Mouse (Mus musculus) cerebellum, adult (tissue): ENCODE measurements at regions not wholly inside any gene's neighbourhood (a gene's known extent, or its start where the extent isn't known, plus 50 kb on each side); places are given as distances from the start of the nearest gene placed in this dataset.

Experiments used
- ATAC-seq: cut with Nextera tagmentation; 2 replicates; pipeline ENCODE4 v1.9.2; 2017; ENCODE audit warnings: mild to moderate bottlenecking, moderate library complexity, mixed read lengths; ENCODE audit not compliant: insufficient number of reproducible peaks, low FRiP score, low TSS enrichment

DNA sequence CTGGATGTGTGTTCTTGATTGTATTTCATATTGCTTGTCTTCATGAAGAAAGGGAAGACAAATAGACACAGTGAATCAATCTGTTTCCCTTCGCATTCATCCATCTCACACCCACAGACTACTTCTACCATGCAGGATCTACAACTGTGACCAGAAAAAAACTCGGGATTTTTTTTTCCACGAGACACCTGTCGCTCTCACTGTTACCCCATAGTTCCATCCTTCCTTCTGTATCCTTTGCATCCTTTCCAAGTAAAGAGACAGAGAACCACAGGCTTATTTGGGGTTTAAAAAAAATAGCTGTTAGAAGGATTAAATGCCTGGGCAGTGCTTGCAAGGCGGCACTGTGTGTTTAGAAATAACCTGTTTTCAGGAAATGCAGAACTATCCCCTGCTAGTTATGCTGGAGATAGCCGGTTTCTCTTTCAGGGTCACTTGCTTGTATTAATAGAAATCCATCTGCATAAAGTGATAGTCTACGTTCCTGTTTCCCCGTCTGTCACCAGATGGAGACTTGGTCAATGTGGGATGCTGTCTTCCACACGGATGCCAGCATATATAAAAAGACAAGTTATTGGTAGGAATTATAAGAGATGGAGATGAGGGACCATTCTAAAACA is 144.2 kb upstream of the Stmnd1 start:
- ATAC-seq, result no peak

DNA sequence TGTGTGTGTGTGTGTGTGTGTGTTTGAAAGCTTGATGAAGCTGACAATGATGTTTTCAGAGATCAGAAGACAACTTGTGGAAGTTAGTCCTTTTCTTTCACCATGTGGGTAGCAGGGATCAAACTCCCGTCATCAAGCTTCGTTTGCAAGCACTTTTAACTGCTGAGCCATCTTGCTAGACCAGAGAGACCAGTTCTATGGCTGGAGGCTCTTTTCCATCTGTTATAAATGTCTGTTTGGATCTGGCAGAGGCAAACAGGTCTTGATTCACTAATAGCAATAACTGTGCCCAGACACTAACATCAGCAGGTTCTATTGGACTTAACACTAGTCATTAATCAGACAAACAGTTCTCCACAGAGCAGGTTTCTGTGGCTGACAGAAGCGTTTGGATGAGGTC is 150.1 kb upstream of the Stmnd1 start:
- ATAC-seq, result no peak

DNA sequence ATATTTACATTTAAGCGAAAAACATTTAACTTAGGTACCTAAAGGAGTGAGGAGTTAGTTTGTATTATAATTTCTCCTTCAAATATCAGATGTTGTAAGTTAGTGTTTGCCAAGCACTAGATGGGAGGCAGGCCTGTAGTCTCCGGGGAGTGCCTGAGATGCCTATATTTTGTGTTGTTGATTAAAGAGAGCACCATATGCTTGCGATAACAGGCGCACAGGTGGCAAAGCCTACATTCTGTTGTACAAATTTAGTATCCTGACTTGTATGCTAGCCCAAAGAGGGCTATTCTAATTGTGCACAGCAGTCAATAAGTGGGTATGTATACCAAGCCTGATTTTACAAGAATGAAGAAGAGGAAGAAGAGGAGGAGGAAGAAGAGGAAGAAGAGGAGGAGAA is 151.8 kb upstream of the Atxn1 start:
- no peak for ATAC-seq

DNA sequence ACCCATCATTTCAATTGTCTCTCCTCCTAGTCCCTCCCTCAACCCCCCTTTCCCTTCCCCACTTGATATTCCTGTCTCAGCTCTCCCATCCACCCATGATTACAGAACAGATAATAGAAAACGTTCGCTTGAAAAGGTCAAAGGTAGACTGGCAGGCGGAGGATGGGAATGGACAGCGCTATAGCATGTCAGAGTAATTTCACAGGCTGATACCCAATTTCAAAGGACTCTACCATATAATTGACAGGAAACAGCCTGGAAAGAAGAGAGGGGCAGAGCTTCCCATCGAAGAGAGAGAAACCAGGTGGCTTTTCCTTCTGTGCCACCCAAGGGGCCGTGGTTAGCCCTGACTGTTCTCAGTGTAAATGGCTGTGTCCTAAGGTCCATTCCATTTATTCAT is 140.2 kb upstream of the Atxn1 start:
- no peak for ATAC-seq

DNA sequence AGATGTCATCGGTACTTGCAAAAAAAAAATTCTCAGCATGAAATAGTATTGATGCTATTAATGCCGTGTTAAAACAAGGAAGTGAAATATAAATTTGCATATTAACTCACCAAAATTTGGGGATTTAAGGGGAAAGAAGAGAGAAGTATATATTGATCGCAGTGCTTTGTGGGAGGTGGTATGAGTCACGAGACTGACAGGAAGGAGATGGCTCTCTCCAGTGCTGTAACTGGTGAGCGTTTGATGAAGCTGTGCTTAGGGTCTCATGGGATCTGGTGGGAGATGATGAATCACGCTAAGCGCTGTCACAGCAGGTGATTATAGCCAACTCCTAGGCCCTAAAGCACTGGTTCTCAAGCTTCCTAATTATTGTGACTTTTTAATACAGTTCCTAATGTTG is 133.8 kb upstream of the Atxn1 start:
- no peak for ATAC-seq

DNA sequence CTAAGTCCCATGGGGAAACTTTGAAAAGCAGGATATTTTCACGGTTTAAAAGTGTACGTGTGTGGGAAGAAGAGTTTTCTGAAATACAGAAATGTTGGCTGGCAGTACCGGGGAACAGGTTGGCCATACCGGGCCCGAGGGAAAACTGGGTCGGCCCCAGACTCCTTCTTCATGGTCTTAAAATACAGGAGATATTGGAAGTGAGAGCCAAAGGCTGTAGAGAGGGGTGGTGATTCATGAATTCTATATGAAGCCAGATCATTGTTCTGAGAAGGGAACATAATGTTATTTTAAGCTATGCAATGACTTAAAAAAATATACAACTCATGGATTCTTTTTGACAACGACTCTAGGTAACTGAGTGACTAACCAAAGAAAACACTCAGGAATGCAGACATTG is 133.3 kb upstream of the Atxn1 start:
- no peak for ATAC-seq

DNA sequence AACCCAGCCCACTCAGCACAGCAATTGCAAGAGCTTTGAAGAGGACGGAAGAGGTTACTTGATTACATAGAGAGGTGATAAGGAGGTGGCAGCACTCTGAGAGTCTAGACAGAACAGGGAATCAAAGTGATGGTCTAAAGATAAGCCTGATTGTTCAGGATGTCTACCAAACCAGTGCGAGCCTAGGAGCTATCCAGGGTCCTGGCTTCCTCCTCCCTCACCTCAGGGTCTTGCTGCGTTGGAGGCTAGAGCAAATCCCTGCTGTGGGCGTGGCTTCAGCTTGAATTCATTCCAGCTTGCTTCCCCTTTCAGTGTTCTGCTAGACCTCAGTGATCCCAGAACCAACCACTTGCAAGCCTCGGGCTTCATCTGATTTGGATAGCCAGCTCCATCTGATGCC is 132.2 kb upstream of the Atxn1 start:
- ATAC-seq, result no peak

DNA sequence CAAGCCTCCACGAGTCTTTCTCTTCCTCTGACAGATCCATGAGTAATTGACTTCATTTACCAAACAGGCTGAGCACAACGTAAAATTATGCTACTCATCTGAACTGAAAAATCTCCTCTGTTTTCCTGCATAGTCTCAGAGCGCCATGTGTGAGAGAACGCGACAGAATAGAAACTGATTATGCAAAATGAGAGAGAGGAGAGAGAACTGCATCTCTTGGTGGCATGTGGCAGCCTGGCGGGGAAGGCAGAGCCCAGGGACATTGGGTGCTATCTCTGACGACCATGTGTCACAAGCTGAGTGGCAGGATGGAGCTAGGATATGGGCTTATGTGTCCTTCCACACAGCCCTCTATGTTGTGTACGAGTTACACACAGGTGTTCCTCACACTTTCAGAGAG is 131.6 kb upstream of the Atxn1 start:
- no peak for ATAC-seq

DNA sequence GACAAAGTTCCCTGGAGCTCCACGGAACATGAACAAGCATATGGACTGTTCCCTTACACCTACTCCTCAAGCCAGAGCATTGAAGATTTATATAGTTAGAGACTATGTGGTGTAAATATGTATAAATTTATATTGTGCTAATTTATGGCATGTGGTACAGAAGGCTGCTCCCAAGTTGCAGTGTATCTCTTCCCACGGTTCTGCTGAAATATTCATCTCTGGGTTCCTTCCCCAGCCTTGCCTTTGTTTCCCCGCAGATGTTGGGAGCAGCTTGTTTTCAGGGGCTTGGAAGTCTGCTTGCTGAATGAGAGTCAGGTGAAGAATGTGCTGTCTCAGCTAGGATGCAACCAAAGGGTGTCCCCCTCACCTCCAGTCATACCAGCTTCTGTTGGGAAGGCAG is 128.0 kb upstream of the Atxn1 start:
- no peak for ATAC-seq

DNA sequence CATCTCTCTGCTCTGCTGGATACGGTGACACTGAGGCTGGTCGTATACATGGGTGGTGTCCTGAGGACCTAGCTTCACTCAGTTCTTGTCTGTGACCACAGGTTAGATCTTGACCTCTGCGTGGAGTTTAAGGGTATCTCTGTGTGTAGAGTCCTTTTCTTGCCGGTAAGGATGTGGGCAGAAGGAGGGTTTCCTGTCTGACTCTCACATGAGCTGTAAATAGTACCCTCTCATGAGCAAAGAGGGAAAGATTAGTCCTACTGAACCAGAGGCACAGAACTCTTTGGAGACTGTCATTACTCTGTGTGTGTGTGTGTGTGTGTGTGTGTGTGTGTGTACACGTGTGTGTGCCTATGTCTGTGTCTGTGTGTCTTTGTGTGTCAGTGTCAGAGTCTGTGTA is 126.3 kb upstream of the Atxn1 start:
- ATAC-seq, result no peak

DNA sequence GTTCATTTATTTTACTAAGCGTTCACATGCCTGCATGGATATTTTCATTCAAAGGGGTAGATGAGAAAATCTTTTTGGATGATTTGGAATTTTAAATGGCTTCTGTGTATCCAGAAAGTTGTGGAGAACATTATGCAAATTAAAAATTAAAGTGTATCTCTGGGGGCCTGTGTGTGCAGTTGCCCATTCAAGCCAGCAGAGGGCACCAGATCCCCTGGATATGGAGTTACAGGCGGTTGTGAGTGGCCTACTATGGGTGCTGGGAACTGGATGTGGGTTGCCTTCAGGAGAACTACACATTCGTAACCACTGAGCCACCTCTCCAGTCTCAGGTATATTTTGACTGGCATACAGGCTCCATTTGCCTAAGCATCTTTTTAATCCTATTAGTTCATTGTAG is 123.4 kb upstream of the Atxn1 start:
- ATAC-seq, result no peak

DNA sequence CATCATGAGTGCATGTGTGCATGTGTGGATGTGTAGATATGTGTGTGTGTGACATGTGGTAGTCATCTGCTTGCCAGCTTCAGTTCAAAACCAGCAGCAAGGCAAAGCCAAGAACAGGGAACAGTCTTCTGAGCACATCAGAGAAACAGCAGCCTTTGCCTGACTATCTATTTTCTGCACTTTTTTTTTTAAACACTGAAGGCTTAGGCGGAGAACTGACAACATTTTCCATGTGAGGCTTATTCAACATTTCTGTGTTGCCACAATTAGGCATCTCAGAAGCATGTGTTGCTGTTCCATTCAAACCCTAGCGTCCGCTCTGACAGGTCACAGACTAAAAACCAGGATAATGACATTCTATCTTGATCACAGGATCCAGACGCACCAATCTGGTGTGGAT is 122.9 kb upstream of the Atxn1 start:
- no peak for ATAC-seq

DNA sequence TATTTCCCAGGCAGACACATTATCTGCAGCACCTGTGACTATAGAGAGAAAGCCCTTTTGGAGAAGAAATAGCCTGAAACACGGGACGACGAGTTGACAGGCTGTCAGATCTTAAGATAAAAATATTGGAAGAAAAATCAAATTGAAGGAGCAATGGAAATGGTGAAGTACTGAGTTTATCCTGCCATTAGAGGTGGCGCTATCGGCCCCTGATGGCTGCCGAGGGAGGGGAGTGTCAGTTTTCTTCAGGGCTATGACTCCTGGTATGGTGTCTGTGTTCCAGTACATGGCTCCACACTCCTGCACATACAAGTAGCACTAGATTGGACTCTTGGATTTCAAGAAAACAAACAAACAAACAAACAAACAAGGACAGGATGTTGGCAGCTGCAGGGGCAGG is 112.1 kb upstream of the Atxn1 start:
- no peak for ATAC-seq

DNA sequence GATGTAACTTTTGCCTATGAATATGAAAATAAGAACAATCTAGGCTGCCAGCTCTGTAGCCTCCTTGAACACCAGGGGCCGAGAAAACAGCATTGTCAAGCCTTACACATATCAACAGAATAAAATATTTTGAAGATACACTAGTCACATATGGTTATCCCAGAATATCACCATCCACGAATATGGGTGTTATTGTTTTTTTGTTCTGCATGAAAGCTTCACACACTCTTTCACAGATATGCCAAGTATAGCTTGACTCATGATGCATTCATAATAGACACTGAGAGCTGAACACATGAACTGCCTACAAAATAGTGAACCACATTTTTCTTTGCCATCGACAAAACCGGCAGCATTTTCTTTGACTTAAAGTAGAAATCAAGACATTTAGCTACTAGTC is 106.9 kb upstream of the Atxn1 start:
- no peak for ATAC-seq

DNA sequence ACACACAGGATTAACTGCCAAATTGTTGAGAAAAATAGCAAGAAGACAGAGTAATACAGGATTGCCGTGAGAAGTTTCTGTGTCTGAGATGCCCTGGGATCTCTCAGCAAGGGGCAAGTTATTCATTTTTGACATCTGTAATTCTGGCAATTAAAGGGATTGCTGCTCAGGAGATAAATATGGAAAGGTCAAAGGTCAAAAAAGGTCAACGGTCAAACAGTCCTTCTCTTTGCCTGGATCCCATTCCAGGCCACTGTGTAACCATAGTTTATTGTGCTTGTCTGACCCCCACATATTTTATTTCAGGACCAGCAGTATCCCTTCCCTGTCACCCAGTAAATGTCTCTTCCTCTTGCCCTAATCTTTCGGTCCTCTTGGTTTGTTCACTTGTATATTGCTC is 104.8 kb upstream of the Atxn1 start:
- no peak for ATAC-seq

DNA sequence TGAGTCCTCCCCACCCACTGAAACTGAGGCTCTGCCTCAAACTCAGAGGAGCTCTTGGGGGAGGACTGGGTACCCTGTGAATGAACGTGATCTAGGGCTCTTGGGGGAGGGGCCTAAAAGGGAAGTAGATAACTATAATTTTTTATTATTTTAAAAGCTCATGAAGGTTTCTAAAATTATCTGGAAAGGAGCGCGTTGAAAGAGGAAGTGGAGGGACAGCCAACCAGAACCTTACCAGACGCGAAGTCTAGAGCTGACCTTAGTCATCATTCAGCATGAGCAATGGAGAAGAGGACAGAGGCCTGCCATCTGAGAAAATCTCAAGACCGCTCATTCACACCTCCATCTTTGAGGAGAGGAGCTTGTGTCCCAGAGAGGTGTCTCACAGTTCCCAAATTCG is 98.0 kb upstream of the Atxn1 start:
- no peak for ATAC-seq

DNA sequence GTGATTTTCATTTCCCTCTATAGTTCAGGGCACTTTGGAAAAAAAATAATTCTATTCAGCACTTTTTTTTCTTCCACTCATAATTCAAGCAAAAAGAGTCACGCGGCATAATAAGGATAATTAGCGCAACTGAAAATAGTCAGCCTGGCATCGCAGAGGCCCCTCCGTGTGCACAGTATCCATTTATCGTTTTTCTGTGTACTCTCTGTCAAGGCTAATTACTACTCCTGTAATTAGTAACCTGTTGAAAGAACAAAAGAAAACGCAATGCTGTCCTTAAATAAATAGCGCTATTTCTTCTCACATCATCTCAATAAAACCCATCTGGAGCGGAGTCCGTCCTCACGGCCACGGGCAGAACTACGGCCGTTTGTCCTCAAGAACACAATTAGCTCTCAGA is 95.1 kb upstream of the Atxn1 start:
- no peak for ATAC-seq

DNA sequence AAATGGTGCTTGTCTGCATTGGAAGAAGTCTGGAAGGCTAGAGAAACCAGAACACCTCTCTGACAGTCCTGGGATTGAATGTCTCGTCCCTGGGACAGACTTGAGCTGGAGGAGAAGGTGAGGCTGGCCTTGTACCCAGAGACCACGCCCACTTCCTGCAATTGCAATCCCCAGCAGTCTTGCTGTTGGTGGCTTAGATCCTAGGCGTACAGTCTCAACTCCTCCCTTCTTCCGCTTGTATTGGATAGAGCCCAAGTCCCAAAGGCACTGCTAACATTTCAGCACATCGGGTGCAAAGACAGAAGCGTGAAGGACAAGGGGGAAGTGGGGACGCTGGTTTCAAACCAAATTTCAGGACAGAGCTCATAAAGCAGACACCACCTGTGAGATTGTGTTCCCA is 94.1 kb upstream of the Atxn1 start:
- ATAC-seq, result no peak

DNA sequence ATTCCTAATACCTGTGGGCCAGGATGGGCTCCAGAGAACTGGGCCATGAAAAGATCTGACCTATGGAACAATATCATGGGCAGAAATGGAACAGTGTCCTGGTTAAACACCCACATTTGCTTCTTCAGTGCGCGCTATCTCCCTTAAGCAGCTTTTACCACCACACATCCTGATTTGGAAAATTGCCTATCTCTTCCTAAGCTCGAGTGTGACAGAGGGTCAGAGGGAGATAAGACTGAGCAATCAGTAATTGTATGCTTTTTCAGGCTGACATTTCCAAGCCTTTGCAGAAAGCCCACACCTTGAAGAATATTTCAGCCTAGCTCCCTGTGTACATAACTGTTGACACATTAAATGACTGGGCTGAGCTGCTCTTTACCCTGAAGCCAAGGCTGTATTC is 93.5 kb upstream of the Atxn1 start:
- ATAC-seq, result no peak

DNA sequence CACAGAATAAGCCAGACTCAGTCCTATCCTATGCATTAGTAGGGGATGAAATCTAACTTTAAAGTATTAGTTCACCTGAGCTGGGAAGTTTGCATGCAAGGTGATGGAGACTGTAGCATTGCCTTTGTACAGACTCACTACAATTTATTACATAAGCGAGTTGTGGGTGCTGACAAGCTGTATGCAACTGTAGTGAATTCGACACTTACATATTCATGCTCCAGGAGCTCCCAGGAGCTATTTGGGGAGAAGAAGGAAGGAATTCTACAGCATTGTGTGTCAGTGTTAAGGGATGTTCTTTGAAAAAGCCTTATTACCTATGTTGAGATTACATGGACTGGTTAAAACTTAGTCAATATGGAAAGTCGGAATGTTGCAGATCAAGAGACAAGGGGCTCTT is 90.6 kb upstream of the Atxn1 start:
- ATAC-seq, result no peak

DNA sequence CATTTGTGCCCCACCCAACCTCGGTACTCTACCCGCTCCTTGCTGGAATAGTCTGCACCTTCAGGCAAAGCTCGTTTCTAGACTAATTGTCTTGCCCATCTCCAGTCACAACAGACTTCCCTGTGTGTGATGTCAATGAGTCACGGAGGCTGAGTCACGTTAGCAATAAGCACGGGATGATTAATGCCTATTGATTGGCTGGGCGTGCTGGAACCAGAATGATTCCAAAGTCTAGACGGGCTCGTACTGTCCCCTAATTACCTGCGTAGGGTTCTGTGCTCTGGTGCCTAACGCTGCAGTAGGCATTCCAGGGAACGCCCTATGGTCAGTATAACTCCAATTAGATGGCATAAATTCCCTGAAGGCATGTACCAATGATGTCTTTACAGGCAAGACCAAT is 78.8 kb upstream of the Atxn1 start:
- ATAC-seq, result no peak

DNA sequence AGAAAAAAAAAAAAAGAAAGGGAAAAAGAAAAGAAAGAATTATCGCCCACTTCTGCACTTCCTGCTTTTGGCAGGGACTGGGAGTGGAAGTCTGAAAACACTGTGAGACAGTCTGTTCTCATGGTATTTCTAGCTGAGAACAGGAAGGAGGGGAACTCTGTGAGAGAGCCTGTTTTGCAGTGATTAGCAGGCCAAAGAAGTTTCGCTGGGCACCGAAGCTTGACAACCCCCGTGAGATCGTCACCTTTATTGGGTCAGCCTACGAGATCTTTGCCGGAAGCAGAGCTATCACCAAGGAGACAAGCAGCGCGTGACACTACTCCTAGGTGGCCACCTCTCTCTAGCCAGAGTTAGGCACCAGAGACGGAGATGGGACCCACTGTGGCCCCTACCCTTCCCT is 78.2 kb upstream of the Atxn1 start:
- no peak for ATAC-seq

DNA sequence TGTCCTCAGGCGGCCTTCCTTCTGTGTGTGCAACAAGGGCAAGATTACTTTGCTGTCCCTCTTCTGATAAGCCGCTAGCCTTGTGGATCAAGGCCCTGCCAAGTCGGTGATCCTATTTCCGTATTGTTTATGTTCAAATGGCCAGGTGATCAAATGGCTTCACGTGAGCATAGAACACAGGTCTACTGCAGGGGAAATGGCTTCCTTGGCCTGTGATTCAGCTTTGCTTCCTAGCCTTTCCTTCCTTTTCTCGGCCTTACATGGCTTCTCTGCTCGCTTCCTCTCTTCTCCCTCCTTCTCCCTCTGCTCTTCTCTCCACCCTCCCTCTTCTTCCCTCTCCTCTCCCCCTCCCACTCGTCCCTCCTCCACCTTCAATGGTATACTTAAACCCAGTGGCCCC is 77.4 kb upstream of the Atxn1 start:
- ATAC-seq, result no peak
